Mouse (Mus musculus): ENCODE measurements around the gene Itga3.

GRCm38 (mm10) chr11:95038818-95039655, 37.6 kb downstream of the Itga3 start:
- TF ChIP-seq CTCF (IDR thresholded peaks at IDR 0.05; ENCODE audit: borderline replicate concordance, control insufficient read depth, extremely low read depth, insufficient read depth, low read length, poor library complexity) (no peak), POLR2A (IDR thresholded peaks at IDR 0.05; ENCODE audit: control insufficient read depth, extremely low read depth, insufficient read depth, low read length, poor library complexity) (no peak)

Measured in thymus, adult 2 months (tissue).